Mouse (Mus musculus): ENCODE results near the gene 2510009E07Rik. TPM values are rescaled to one million over a fixed set of nuclear protein-coding genes. Genes with fewer than 3 reads are reported as not detected.
A peak's percentile ranks its signal among the peaks of the same experiment; 100 is the strongest.
"Not testable (repeated sequence)": the region's sequence is repeated elsewhere in the genome, so short reads cannot be mapped to it uniquely, and the experiment has no call there.

The 2510009E07Rik gene
- polyA plus RNA-seq, 1 experiment from 2014 or later: 15.8 TPM

DNA sequence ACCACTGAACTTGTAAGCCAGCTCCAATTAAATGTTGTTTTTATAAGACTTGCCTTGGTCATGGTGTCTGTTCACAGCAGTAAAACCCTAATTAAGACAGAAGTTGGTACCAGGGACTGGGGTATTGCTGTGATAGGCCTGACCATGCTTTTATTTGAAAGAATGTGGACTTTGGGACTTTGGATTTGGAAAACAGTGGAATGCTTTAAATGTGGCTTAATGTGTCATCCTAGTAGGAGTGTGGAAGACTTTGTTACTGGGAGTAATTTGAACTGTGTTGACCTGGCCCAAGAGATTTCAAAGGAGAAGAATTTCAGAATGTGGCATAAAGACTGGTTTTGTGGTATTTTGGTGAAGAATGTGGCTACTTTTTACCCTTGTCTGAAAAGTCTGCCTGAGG, 21.4 kb downstream of the 2510009E07Rik start:
- not testable (repeated sequence) for DNase-seq (ENCODE audit: low spot score); H3K4me2 ChIP-seq (ENCODE audit: low read depth, low read length); H3K9ac ChIP-seq (replicated peaks; ENCODE audit: low read length); H3K36me3 ChIP-seq (replicated peaks; ENCODE audit: control insufficient read depth, insufficient read depth, low read depth, low read length); H3K9me3 ChIP-seq (replicated peaks; ENCODE audit: control insufficient read depth, low read length); H3K27me3 ChIP-seq (ENCODE audit: control insufficient read depth, insufficient read depth, low read length); H3K4me3 ChIP-seq (ENCODE audit: low read depth, low read length); H3K27ac ChIP-seq (replicated peaks; ENCODE audit: low read depth, low read length); ATAC-seq (replicated peaks; ENCODE audit: insufficient number of reproducible peaks, low FRiP score, low TSS enrichment, low read depth); H3K4me1 ChIP-seq (ENCODE audit: control insufficient read depth, insufficient read depth, low read length)

DNA sequence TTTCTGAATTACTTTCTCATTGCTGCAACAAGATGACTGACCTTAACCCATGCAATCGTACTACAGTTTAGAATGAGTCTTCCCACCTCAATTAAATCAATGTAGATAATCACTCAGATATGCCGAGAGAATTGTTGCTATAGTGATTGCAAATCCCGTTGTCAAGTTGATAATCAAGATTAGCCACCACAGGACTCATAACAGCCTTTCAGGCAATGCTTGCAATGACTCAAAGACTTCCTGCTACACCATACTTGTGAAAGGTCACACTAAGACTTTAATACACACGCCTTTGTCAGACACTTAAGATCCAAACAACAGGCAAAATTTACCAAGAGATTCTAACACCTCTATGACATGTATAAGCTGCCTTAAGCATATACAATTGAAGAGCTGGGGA, 22.6 kb downstream of the 2510009E07Rik start:
- Histone ChIP-seq H3K36me3 (replicated peaks; ENCODE audit: control insufficient read depth, insufficient read depth, low read depth, low read length) (no peaks in the 10 kb centered on the region), H3K27me3 (ENCODE audit: control insufficient read depth, insufficient read depth, low read length) (no peaks in the 10 kb centered on the region), H3K9ac (replicated peaks; ENCODE audit: low read length) (no peak overlapping the region), H3K9me3 (replicated peaks; ENCODE audit: control insufficient read depth, low read length) (no peaks in the 10 kb centered on the region), H3K4me1 (ENCODE audit: control insufficient read depth, insufficient read depth, low read length) (no peaks in the 10 kb centered on the region), H3K4me2 (ENCODE audit: low read depth, low read length) (no peak overlapping the region), H3K27ac (replicated peaks; ENCODE audit: low read depth, low read length) (no peak overlapping the region), H3K4me3 (ENCODE audit: low read depth, low read length) (no peak overlapping the region)
- WGBS: 84% methylated on average over 4 of the region's 4 CpGs
- DNase-seq (ENCODE audit: low spot score) (no peak), ATAC-seq (replicated peaks; ENCODE audit: insufficient number of reproducible peaks, low FRiP score, low TSS enrichment, low read depth) (no peak)

DNA sequence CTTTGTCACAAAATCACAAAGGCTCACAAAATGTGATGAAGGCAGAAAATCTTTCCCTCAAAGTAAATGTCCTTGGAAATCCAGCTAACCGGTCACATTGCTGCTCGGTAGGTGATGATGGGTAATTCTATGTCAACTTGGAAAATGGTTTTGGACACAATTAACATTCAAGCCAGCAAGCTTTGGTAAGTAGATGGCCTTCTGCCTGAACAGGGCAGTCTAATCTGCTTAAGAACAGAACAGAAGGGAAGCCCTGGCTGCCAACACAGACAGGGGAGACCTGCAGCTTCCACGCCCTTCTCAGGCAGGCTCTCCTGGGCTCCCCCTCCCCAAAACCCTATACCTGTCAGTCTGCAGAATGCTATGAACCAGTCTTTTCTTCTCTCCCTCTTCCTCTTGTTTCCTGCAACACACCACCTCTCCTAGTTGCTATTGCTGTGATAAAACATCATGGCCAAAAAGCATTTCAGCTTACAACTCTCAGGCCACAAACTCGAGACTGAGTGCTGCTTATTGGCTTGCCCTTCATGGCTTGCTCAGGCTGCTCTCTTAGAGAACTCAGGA, 29.0 kb downstream of the 2510009E07Rik start:
- 19% methylated on average over 4 of the region's 4 CpGs for WGBS

DNA sequence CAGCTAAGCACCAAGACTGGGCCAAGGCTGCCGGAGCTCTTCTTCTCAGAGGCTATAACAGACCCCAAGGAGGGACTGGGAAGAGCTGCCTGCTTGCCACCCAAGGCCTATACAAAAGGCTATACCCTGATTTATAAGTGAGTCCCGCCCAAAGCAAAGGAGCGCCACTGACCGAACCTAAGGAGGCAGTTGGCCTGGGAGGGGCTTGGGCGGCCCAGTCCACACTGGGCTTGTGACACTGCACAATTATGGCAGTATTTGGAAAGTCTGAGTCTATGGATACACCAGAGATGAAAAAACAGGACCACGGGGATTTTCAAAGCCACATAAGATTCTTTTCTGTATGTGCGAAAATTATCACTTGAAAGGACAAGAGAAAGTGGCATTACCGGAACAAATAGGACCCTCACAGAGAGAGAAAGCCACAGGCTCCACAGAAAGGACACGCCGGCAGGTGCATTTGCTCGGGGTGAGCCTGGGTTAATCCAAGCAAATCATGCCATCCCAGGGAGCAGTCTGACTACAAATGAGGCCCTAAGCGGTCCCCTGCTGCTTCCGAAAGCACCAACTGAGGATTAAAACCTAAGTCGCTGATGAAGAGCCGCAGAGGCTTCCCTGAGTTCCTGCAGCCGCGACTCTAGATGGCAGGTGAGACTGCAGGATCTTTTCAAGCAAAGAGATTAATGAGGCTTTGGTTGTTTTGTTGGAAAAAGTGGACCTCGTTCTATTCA, 29.7 kb downstream of the 2510009E07Rik start:
- no peak overlapping the region for H3K4me3 ChIP-seq (ENCODE audit: low read depth, low read length)
- H3K9me3 ChIP-seq (replicated peaks; ENCODE audit: control insufficient read depth, low read length): no peaks in the 10 kb centered on the region
- H3K27me3 ChIP-seq (ENCODE audit: control insufficient read depth, insufficient read depth, low read length): peaks cover 3% of the 10 kb centered on the region; the same call in 1 of the 2 replicates
- H3K9ac ChIP-seq (replicated peaks; ENCODE audit: low read length): no peak overlapping the region
- WGBS: 11% methylated on average over 18 of the region's 18 CpGs
- no peak overlapping the region for H3K4me2 ChIP-seq (ENCODE audit: low read depth, low read length)
- no peaks in the 10 kb centered on the region for H3K36me3 ChIP-seq (replicated peaks; ENCODE audit: control insufficient read depth, insufficient read depth, low read depth, low read length)
- no peak overlapping the region for H3K27ac ChIP-seq (replicated peaks; ENCODE audit: low read depth, low read length)
- peak; percentile 19 for DNase-seq (ENCODE audit: low spot score)
- H3K4me1 ChIP-seq (ENCODE audit: control insufficient read depth, insufficient read depth, low read length): no peaks in the 10 kb centered on the region
- no peak for ATAC-seq (replicated peaks; ENCODE audit: insufficient number of reproducible peaks, low FRiP score, low TSS enrichment, low read depth)

More for the DNA sequence above, 29.0 kb downstream of the 2510009E07Rik start:
- Histone ChIP-seq H3K27ac (replicated peaks; ENCODE audit: low read depth, low read length) (no peak overlapping the region), H3K27me3 (ENCODE audit: control insufficient read depth, insufficient read depth, low read length) (peaks cover 3% of the 10 kb centered on the region; the same call in 1 of the 2 replicates), H3K4me3 (ENCODE audit: low read depth, low read length) (no peak overlapping the region), H3K4me2 (ENCODE audit: low read depth, low read length) (no peak overlapping the region), H3K9me3 (replicated peaks; ENCODE audit: control insufficient read depth, low read length) (no peaks in the 10 kb centered on the region), H3K36me3 (replicated peaks; ENCODE audit: control insufficient read depth, insufficient read depth, low read depth, low read length) (no peaks in the 10 kb centered on the region), H3K4me1 (ENCODE audit: control insufficient read depth, insufficient read depth, low read length) (no peaks in the 10 kb centered on the region), H3K9ac (replicated peaks; ENCODE audit: low read length) (no peak overlapping the region)
- no peak for ATAC-seq (replicated peaks; ENCODE audit: insufficient number of reproducible peaks, low FRiP score, low TSS enrichment, low read depth)
- DNase-seq (ENCODE audit: low spot score): no peak

DNA sequence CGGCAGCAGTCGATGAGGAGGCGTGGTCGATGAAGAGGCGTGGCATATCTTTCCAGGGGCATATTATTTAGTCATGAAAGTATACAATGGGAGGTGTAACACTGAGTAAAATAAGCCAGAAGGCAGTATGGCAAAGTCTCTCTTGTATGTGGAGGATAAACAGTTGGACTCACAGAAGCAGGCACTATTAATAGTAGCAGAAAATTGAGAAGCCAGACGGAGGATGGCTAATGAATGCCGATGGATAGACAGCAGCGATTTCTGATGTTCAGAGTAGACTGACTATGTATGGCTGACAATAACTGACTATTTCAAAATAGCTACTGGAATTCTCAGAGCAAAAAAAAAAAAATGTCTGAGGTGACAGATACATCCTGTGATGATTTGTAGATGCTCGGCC, 38.5 kb downstream of the 2510009E07Rik start:
- Histone ChIP-seq H3K27me3 (ENCODE audit: control insufficient read depth, insufficient read depth, low read length) (no peaks in the 10 kb centered on the region), H3K9me3 (replicated peaks; ENCODE audit: control insufficient read depth, low read length) (no peaks in the 10 kb centered on the region), H3K36me3 (replicated peaks; ENCODE audit: control insufficient read depth, insufficient read depth, low read depth, low read length) (no peaks in the 10 kb centered on the region), H3K4me2 (ENCODE audit: low read depth, low read length) (no peak overlapping the region), H3K4me1 (ENCODE audit: control insufficient read depth, insufficient read depth, low read length) (no peaks in the 10 kb centered on the region), H3K27ac (replicated peaks; ENCODE audit: low read depth, low read length) (no peak overlapping the region), H3K4me3 (ENCODE audit: low read depth, low read length) (no peak overlapping the region), H3K9ac (replicated peaks; ENCODE audit: low read length) (no peak overlapping the region)
- ATAC-seq (replicated peaks; ENCODE audit: insufficient number of reproducible peaks, low FRiP score, low TSS enrichment, low read depth) (no peak), DNase-seq (ENCODE audit: low spot score) (no peak)
- 91% methylated on average over 9 of the region's 9 CpGs for WGBS

DNA sequence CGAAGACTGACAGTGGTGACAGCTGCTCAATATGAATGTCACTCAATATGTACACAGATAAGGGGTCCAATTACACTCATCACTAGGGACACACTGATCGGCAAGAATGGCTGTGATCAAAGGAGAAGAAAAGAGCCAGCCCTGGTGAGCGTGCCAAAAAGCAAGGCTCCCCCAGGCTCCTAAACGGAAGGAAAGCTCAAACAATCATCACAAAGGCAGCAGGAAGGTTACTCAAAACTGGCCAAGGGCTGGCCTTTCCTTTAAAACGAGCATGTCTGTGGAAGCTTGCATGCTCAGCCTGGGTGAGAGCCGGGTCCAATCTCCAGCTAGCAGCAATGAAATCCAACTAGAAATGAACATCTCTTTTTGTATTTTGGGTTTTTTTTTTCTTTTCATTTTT, 39.2 kb downstream of the 2510009E07Rik start:
- Histone ChIP-seq H3K36me3 (replicated peaks; ENCODE audit: control insufficient read depth, insufficient read depth, low read depth, low read length) (no peaks in the 10 kb centered on the region), H3K4me3 (ENCODE audit: low read depth, low read length) (no peak overlapping the region), H3K27ac (replicated peaks; ENCODE audit: low read depth, low read length) (no peak overlapping the region), H3K4me1 (ENCODE audit: control insufficient read depth, insufficient read depth, low read length) (no peaks in the 10 kb centered on the region), H3K27me3 (ENCODE audit: control insufficient read depth, insufficient read depth, low read length) (no peaks in the 10 kb centered on the region), H3K4me2 (ENCODE audit: low read depth, low read length) (no peak overlapping the region), H3K9me3 (replicated peaks; ENCODE audit: control insufficient read depth, low read length) (no peaks in the 10 kb centered on the region), H3K9ac (replicated peaks; ENCODE audit: low read length) (no peak overlapping the region)
- no peak for DNase-seq (ENCODE audit: low spot score)
- 40% methylated on average over 6 of the region's 6 CpGs for WGBS
- no peak for ATAC-seq (replicated peaks; ENCODE audit: insufficient number of reproducible peaks, low FRiP score, low TSS enrichment, low read depth)

DNA sequence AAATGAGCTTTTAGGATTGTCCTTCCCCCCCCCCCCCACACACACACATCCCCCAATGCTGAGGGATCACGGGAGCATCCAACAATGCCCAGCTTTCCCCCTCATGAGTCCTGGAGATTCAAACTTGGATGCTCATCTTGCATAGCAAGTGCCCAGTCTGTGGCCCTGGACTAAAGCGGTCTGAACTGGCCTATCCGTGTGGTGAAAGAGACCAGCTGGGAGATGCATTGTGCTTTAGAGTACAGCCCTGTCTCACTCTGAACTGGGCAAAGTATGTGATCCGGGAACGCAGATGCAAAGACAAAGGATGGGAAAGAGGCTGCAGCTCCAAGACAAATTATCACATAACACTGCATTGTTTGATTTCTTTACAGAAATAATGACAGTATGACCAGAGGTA, 40.1 kb downstream of the 2510009E07Rik start:
- Histone ChIP-seq H3K4me2 (ENCODE audit: low read depth, low read length) (no peak overlapping the region), H3K4me1 (ENCODE audit: control insufficient read depth, insufficient read depth, low read length) (no peaks in the 10 kb centered on the region), H3K9ac (replicated peaks; ENCODE audit: low read length) (no peak overlapping the region), H3K27ac (replicated peaks; ENCODE audit: low read depth, low read length) (no peak overlapping the region), H3K9me3 (replicated peaks; ENCODE audit: control insufficient read depth, low read length) (no peaks in the 10 kb centered on the region), H3K4me3 (ENCODE audit: low read depth, low read length) (no peak overlapping the region), H3K36me3 (replicated peaks; ENCODE audit: control insufficient read depth, insufficient read depth, low read depth, low read length) (no peaks in the 10 kb centered on the region), H3K27me3 (ENCODE audit: control insufficient read depth, insufficient read depth, low read length) (no peaks in the 10 kb centered on the region)
- no peak for DNase-seq (ENCODE audit: low spot score)
- 77% methylated on average over 5 of the region's 5 CpGs for WGBS
- ATAC-seq (replicated peaks; ENCODE audit: insufficient number of reproducible peaks, low FRiP score, low TSS enrichment, low read depth): no peak

DNA sequence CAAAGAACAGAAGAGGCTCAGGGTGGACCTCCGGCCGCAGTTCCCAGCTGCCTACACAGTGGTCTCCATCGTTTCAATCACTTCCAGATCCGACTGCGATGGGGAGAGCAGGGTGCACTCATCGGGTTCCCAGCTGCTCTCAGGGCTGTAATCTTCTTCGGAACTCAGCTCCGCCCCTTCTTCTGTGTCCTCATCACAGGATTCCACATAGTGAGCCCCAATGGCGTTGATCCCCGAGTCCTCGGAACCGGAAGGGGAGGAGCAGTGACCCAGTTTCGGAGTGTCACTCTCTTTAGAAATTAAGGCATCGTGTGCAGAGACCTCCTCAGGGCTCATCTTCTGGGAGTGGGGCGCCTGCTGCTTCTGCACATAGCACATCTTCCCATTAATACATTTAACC, 41.3 kb downstream of the 2510009E07Rik start:
- no peaks in the 10 kb centered on the region for H3K27me3 ChIP-seq (ENCODE audit: control insufficient read depth, insufficient read depth, low read length)
- no peak overlapping the region for H3K9ac ChIP-seq (replicated peaks; ENCODE audit: low read length)
- H3K27ac ChIP-seq (replicated peaks; ENCODE audit: low read depth, low read length): no peak overlapping the region
- H3K4me1 ChIP-seq (ENCODE audit: control insufficient read depth, insufficient read depth, low read length): no peaks in the 10 kb centered on the region
- DNase-seq (ENCODE audit: low spot score) (no peak), ATAC-seq (replicated peaks; ENCODE audit: insufficient number of reproducible peaks, low FRiP score, low TSS enrichment, low read depth) (no peak)
- no peaks in the 10 kb centered on the region for H3K9me3 ChIP-seq (replicated peaks; ENCODE audit: control insufficient read depth, low read length)
- 75% methylated on average over 15 of the region's 15 CpGs for WGBS
- no peak overlapping the region for H3K4me3 ChIP-seq (ENCODE audit: low read depth, low read length)
- H3K4me2 ChIP-seq (ENCODE audit: low read depth, low read length): no peak overlapping the region
- no peaks in the 10 kb centered on the region for H3K36me3 ChIP-seq (replicated peaks; ENCODE audit: control insufficient read depth, insufficient read depth, low read depth, low read length)

Data from embryonic facial prominence, embryonic 11.5 days (tissue).